Mouse (Mus musculus) neural tube, embryonic 11.5 days (tissue): ENCODE measurements around the gene Plekhf1. TPM values are rescaled to one million over a fixed set of nuclear protein-coding genes. Genes with fewer than 3 reads are reported as not detected.

Experiments used
- ATAC-seq: fragments of 200-750 bp; cut with Nextera tagmentation; 2 replicates; pipeline ENCODE4 v1.8.0; 2017; ENCODE audit warnings: moderate number of reproducible peaks, mild to moderate bottlenecking, moderate TSS enrichment, moderate library complexity; ENCODE audit not compliant: insufficient read depth, low FRiP score, low TSS enrichment
- DNase-seq: peaks from one replicate; pipeline ENCODE4 v3.0.0-alpha.2; 2015; ENCODE audit warnings: low spot score
- H3K27ac ChIP-seq: fragments of 300-500 bp; sonication (generic); 2 replicates; pipeline ENCODE4 v1.5.1; 2014; ENCODE audit warnings: low read depth, mild to moderate bottlenecking, low read length
- H3K27me3 ChIP-seq: fragments of 300-500 bp; sonication (generic); 2 replicates; pipeline ENCODE4 v1.6.1; 2014; ENCODE audit warnings: mild to moderate bottlenecking, low read length, mixed read lengths; ENCODE audit not compliant: control insufficient read depth, insufficient read depth
- H3K36me3 ChIP-seq: fragments of 300-500 bp; sonication (generic); 2 replicates; pipeline ENCODE4 v1.6.1; 2014; ENCODE audit warnings: mild to moderate bottlenecking, low read length, moderate library complexity, mixed read lengths; ENCODE audit not compliant: control insufficient read depth, insufficient read depth
- H3K4me1 ChIP-seq: fragments of 300-500 bp; sonication (generic); 2 replicates; pipeline ENCODE4 v1.6.1; 2014; ENCODE audit warnings: low read length, mixed read lengths; ENCODE audit not compliant: control insufficient read depth, insufficient read depth
- H3K4me2 ChIP-seq: fragments of 300-500 bp; sonication (generic); 2 replicates; pipeline ENCODE4 v1.6.1; 2014; ENCODE audit warnings: low read depth, mild to moderate bottlenecking, moderate library complexity
- H3K4me3 ChIP-seq: fragments of 300-500 bp; sonication (generic); 2 replicates; pipeline ENCODE4 v1.5.1; 2014; ENCODE audit warnings: low read depth, low read length
- H3K9ac ChIP-seq: fragments of 300-500 bp; sonication (generic); 2 replicates; pipeline ENCODE4 v1.6.1; 2014; ENCODE audit warnings: mild to moderate bottlenecking, low read length
- H3K9me3 ChIP-seq: fragments of 300-500 bp; sonication (generic); 2 replicates; pipeline ENCODE4 v1.6.1; 2016; ENCODE audit warnings: low read length; ENCODE audit not compliant: control insufficient read depth
- WGBS: fragments of 180-500 bp; shearing (Covaris S2); extraction: QIAGEN DNeasy Blood & Tissue Kit; methylation state at CpG from one replicate; pipeline ENCODE4 v1.1.7; 2014; 5-methylcytosine and 5-hydroxymethylcytosine counted together
- polyA plus RNA-seq: library from polyadenylated mRNA; unstranded; fragments of >200 nt; fragmentation: Nextera tagmentation; extraction: Ambion mirVana; gene quantifications from 2 replicates; pipeline ENCODE4 v1.2.1, GENCODE M21; 2014

Gene Plekhf1
- 1.9 and 2.1 TPM in 2 replicates for polyA plus RNA-seq

DNA sequence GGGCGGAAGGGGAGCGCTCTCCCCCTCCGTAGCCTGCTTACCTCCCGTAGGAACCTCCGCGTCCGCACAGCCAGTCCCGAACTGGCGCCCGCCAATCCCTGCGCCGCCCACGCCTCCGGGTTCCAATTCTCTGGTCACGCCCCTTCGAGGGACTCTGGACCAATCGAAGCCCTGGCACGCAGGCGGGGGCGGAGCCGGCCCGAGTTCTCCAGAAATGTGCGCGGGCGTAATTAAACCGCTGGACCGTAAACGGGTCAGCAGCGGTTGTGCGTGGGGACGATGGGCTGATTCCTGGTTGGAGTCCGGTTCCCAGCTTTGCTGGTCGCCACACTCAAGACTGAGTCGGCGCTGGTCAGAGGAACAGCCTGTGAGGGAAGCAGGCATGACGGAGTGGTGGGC lies at the start of gene Plekhf1:
Gene Plekhf1 (minus strand): TSS at position 117 of the 399 bp plus-strand sequence.
- DNase-seq (peak; percentile 94), ATAC-seq (peak; percentile 96)
- peak within 1 kb of the TSS; percentile 66 for H3K4me2 ChIP-seq
- H3K4me3 ChIP-seq, result peak within 1 kb of the TSS; percentile 43
- no peak within 1 kb of the TSS for H3K27ac ChIP-seq
- H3K9ac ChIP-seq, result peak within 1 kb of the TSS; percentile 45
- no peaks in the 10 kb centered on the region for H3K27me3 ChIP-seq
- no peaks in the 10 kb centered on the region for H3K4me1 ChIP-seq
- no peaks in the 10 kb centered on the region for H3K9me3 ChIP-seq
- H3K36me3 ChIP-seq, result no peaks in the 10 kb centered on the region
- under 1% methylated on average over 36 of the region's 36 CpGs for whole genome bisulfite sequencing

DNA sequence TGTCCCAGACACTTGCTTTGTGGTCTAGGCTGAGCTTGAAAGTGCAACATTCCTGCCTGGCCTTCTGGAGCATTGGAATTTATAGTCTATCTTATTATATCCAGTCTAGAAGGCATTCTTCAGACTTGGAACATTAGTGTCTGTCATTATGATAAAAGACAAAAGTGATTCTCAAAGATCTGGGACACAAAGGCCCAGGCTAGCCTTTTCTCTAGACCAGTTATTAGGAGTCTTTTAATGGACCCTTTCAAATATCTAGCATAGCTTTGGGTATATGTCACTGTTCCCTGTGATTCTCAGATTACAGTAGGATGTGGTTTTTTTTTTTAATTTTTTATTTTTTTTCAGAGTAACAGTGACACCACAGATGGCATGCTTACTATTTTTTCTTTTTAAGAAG lies 44.7 kb upstream of the Plekhf1 start:
- no peak overlapping the region for H3K9ac ChIP-seq
- H3K36me3 ChIP-seq, result peaks cover 2% of the 10 kb centered on the region
- H3K27me3 ChIP-seq, result no peaks in the 10 kb centered on the region
- no peak overlapping the region for H3K4me3 ChIP-seq
- no peak overlapping the region for H3K27ac ChIP-seq
- peaks cover 8% of the 10 kb centered on the region; the same call in 1 of the 2 replicates for H3K4me1 ChIP-seq
- no peak for ATAC-seq
- H3K9me3 ChIP-seq, result no peaks in the 10 kb centered on the region
- DNase-seq, result no peak
- no peak overlapping the region for H3K4me2 ChIP-seq

DNA sequence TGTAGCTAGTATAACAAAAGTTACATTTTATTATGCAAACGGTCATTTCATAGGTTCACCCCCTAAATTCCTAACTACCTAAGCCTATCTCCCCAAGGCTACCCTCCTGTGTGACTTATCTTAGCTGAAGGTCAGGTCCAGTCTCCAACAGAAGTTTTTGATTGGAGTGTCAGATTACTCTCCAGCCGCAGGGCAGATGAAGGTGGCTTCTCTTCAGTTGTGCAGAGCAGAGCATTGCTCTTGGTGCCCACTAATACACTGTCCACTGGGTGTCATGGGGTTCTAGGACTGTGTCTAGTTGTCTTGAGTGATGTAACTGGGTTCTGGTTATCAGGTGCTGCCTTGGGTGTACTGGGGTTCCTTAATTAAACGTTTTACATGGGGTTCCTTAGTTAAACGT lies 44.0 kb upstream of the Plekhf1 start:
- peak overlapping the region; percentile 68 for H3K4me3 ChIP-seq
- H3K36me3 ChIP-seq, result peaks cover 2% of the 10 kb centered on the region
- WGBS, result 17% methylated on average over 4 of the region's 4 CpGs
- no peak for ATAC-seq
- no peaks in the 10 kb centered on the region for H3K9me3 ChIP-seq
- H3K4me2 ChIP-seq, result peak overlapping the region; percentile 47
- H3K9ac ChIP-seq, result peak overlapping the region; percentile 71
- DNase-seq, result no peak
- H3K27ac ChIP-seq, result no peak overlapping the region
- no peaks in the 10 kb centered on the region for H3K27me3 ChIP-seq
- H3K4me1 ChIP-seq, result peaks cover 8% of the 10 kb centered on the region; the same call in 1 of the 2 replicates

DNA sequence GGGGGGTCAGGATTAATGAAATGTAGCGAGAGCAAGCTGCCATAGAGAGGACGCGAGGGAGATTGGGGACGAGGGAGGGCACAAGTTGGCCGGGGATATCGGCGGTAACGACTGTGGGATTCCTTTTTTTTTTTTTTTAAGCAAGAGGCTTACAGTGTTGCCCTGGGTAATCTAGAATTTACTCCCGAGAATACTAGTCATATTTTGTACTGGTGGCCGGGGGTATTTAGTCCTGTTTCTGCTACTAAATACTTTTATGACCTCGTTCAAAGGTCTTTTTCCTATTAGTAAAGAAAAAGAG lies 43.6 kb upstream of the Plekhf1 start:
- H3K9me3 ChIP-seq, result no peaks in the 10 kb centered on the region
- peak overlapping the region; percentile 47 for H3K4me2 ChIP-seq
- WGBS, result 0% methylated on average over 11 of the region's 11 CpGs
- H3K27ac ChIP-seq, result no peak overlapping the region
- peak overlapping the region; percentile 68 for H3K4me3 ChIP-seq
- ATAC-seq, result no peak
- H3K27me3 ChIP-seq, result no peaks in the 10 kb centered on the region
- H3K9ac ChIP-seq, result peak overlapping the region; percentile 71
- peaks cover 2% of the 10 kb centered on the region for H3K36me3 ChIP-seq
- H3K4me1 ChIP-seq, result peaks cover 8% of the 10 kb centered on the region; the same call in 1 of the 2 replicates
- no peak for DNase-seq

DNA sequence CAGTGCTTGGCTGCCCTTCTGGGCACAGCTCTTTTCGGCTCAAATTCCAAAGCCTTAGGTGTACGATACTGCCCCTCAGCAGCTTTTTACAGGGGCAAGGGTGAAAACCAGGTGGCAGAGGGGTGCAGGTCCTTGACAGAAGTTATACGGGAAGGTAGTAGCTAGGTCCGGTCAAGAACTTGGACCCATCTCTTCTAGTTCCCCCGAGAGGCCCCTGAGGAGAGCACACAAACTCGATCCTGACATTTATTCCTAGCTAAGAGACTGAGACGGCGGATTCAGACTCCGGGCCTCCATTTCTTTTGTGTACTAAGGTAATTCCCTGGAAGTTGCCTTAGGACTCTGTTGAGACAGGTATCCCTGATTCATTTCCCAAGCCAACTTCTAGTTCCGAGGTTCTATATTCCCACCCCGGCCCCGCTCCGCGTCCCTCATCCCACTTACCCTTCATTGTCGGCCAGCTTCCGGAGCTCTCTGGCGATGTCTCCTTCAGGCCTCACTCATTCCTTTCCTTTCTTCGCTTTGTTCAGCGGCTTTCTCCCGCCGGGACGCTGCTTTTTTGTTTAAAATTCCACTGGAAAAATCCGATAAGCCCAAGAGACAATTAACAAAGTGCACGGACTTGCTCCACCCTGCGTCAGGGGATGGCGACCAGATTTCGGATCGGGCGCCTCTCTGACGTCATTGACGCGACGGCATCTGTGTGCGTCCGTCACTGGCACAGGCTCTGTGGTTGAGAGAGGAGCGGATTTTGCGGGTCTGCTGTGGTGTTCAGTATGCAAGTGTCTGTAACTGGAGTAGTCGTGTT lies 43.1 kb upstream of the Plekhf1 start, which contains the start of gene Pop4:
Gene Pop4 (minus strand): TSS at position 721 of the 808 bp plus-strand sequence.
- no peaks in the 10 kb centered on the region for H3K27me3 ChIP-seq
- H3K4me1 ChIP-seq, result peaks cover 8% of the 10 kb centered on the region; the same call in 1 of the 2 replicates
- no peak within 1 kb of the TSS for H3K27ac ChIP-seq
- no peaks in the 10 kb centered on the region for H3K9me3 ChIP-seq
- H3K9ac ChIP-seq, result peak within 1 kb of the TSS; percentile 71
- peak; percentile 94 for ATAC-seq
- peak within 1 kb of the TSS; percentile 58 for H3K4me2 ChIP-seq
- peak within 1 kb of the TSS; percentile 68 for H3K4me3 ChIP-seq
- peaks cover 4% of the 10 kb centered on the region for H3K36me3 ChIP-seq
- WGBS, result under 1% methylated on average over 38 of the region's 38 CpGs
- DNase-seq, result peak; percentile 93

DNA sequence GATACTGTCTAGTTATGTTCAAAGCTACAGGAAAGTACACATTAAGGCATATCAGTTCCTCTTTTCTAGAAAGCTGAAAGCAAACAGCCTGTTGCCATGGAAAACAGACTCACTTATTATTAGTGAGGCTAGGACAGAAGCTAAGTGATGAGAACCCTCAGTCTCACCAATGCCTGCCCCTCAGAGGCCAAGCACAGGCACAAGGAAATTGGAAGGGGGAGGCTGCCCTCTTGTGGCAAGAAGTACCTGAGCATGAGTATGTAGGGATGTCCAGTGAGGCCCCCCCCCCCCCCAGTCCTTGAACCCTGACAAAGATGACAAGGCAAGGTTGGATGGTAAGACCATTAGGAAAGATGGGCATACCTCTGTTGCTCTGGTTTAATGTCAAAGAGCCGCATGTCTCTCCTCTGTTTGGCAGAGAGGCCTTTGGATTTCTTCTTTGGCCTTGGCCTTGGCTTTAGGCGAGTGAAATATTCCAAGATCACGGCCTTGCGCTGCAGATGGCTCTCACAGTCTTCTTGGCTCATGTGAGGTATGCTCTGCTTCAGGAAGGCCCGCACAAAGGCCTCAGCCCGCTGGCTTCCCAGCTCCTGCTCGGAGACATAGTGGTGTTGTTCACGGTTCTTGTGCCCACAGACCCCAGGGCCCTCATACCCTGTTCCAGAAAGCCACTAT lies 39.3 kb upstream of the Plekhf1 start:
- Histone ChIP-seq H3K4me3 (no peak overlapping the region), H3K36me3 (peaks cover 12% of the 10 kb centered on the region), H3K27me3 (no peaks in the 10 kb centered on the region), H3K27ac (no peak overlapping the region), H3K4me2 (no peak overlapping the region), H3K9me3 (no peaks in the 10 kb centered on the region), H3K9ac (no peak overlapping the region), H3K4me1 (peaks cover 8% of the 10 kb centered on the region; the same call in 1 of the 2 replicates)
- DNase-seq (peak; percentile 55), ATAC-seq (no peak)
- WGBS, result 89% methylated on average over 8 of the region's 8 CpGs

DNA sequence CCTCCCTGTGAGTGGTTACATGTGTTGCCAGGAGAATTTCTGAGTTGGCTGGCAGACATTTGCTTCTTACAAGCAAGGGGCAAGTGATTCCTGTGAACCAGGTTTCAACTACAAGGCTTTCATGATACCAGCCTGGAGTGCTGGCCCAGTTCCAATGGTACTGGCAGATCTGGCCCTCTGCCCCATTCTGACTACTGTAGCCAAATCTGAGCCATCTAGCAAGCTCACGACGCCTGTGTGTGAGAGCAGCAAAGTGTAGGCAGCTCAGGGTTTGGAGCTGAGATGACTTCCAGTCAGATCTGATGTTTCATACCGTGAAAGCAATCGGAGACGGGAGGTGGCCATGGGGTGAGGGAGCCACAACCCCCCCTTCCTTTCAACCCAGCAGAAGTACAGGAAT lies 34.6 kb upstream of the Plekhf1 start:
- Histone ChIP-seq H3K9me3 (no peaks in the 10 kb centered on the region), H3K4me2 (no peak overlapping the region), H3K36me3 (peaks cover 10% of the 10 kb centered on the region), H3K9ac (no peak overlapping the region), H3K4me3 (no peak overlapping the region), H3K4me1 (no peaks in the 10 kb centered on the region), H3K27ac (no peak overlapping the region), H3K27me3 (no peaks in the 10 kb centered on the region)
- WGBS, result 93% methylated on average over 5 of the region's 5 CpGs
- DNase-seq (no peak), ATAC-seq (no peak)

DNA sequence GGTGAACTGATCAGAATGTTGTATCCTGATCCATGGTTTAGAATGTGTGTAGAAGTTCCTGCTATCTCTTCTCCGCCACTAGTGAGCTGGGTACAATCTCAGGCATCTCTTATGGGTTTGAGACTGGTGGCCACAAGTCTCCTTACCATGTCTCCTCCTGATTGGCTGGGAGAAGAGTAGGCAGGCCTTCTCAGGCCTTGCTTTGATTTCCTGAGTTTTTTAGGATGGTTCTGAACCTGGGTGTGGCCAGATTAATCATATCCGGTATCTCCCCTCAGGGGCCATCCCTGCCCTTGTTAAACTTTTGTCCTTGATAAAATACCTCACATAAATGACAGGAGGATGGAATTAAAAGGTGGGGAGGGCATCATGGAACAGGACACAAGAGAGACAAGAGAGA lies 31.8 kb upstream of the Plekhf1 start:
- H3K9me3 ChIP-seq, result no peaks in the 10 kb centered on the region
- peaks cover 6% of the 10 kb centered on the region for H3K36me3 ChIP-seq
- H3K4me3 ChIP-seq, result no peak overlapping the region
- no peaks in the 10 kb centered on the region for H3K27me3 ChIP-seq
- DNase-seq (no peak), ATAC-seq (no peak)
- 89% methylated on average over 2 of the region's 2 CpGs for WGBS
- H3K4me2 ChIP-seq, result no peak overlapping the region
- H3K9ac ChIP-seq, result no peak overlapping the region
- H3K4me1 ChIP-seq, result no peaks in the 10 kb centered on the region; the same call in 1 of the 2 replicates
- no peak overlapping the region for H3K27ac ChIP-seq
